Mouse (Mus musculus) retina, adult 2 months (tissue): ENCODE data around the gene Setd2.

Experiments used
- DNase-seq: peaks from one replicate; pipeline ENCODE4 v3.0.0-alpha.2; 2012; ENCODE audit warnings: low read depth, low spot score

Gene Setd2

DNA sequence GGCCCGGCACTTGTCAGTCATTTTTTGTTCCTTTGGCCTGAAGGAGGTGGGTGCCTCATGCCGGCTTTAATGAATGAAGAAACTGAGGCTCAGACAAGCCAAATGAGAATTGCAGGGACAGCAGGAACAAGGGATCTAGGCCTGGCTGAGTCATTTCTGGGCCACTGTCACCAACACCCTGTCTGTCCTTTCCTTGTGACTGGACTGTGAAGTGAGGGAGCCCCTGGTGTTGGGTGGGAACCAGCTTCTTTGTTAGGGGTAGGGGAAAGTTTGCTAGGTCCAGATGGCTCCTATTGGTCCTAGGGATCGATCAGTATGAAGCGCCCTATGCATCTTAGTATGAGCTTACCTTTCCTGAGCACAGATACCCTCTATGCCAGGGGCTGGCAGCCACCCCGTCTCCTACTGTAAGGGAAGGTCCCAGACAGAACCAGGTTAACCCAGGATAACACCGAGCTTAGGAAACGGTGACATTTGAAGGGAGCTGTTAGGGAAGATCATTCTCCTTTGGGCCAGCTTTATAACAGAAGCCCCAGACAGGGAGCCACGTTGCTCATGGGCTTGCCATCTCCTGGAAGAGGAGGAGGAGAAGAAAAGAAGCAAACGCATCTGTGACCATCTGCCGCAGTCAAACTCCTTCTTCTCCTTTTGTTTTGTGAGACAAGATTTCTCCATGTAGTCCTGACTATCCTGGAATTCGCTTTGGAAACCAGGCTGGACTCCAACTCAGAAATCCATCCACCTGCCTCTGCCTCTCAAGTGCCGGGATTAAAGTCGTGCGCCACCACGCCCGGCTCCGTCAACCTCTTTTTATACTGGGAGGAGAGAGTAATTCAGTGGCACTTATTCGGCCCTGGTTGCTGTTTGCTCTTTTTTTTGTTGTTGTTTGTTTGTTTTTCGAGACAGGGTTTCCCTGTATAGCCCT lies 122.6 kb downstream of the Setd2 start:
- no peak for DNase-seq

GRCm38 (mm10) chr9:110655651-110656007 lies 123.2 kb downstream of the Setd2 start:
- no peak for DNase-seq

DNA sequence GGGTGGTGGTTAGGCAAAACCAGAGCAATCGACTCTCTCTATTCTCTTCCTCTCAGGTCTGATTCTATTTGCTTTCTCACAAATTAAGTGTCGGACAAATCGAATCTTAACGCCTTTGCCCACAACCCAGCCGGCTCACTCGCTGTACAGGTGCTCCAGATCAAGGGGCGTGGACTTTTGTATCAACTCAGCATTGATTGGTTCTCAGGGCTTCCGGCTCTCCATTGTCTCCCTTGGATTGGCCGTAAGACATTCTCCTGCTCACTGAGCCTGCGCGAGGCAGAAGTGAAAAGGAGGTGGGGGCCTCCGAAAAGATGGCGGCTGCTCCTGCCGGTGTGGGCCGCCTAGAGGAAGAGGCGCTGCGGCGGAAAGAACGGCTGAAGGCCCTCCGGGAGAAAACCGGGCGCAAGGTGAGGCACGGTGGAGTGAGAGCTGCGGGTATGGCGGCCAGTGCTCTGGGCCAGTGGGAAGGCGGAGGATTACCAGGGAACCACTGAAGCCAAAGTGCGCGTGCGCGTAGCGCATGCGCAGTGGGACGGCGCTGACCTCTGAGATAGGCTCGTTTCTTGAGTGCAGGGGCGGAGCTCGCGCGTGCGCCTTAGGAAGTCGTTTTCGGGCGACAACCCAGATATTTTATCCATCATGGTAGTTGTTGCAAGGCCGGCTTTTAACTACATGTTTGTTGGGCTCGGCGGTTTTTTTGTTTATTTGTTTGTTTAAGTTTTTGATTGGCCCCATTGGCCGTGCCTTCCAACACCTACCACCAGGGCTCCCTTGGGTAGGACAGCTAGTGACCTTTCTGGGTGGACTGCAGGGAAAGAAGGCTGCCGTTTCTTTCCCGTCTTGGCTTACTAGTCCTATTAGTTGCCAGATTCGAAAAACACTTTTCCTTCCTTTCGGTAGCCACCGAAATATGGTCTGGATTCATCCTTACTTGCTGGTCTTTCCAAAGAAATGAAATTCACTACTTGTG lies 124.1 kb downstream of the Setd2 start, which contains the start of gene Ccdc12:
Ccdc12 (plus strand) TSS at position 255 of the 973 bp plus-strand sequence.
- DNase-seq, result peak; percentile 94

- no peak for DNase-seq
These were observed 125.2 kb downstream of the Setd2 start for GRCm38 (mm10) chr9:110657474-110658078.

DNA sequence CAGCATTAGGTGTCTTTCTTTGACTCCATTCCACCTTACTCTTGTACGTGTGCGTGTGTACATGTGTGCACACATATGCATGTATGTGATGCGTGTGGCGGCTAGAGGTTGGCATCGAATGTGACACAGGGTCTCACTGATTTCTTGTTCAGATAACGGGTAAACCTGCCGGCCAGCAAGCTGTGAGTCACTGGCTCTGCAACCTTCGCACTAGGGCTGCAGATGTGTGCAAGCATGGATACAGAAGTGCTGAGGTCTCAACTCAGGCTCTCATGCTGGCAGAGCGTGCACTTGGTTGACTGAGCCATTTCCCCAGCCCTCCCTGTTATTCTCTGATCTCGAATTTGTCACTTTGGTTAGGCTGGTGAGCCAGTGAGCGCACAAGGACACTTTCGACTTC lies 127.1 kb downstream of the Setd2 start:
- DNase-seq, result no peak

- DNase-seq, result no peak
These were observed 127.8 kb downstream of the Setd2 start for GRCm38 (mm10) chr9:110660208-110660607.

GRCm38 (mm10) chr9:110660856-110661612 lies 128.6 kb downstream of the Setd2 start:
- no peak for DNase-seq

DNA sequence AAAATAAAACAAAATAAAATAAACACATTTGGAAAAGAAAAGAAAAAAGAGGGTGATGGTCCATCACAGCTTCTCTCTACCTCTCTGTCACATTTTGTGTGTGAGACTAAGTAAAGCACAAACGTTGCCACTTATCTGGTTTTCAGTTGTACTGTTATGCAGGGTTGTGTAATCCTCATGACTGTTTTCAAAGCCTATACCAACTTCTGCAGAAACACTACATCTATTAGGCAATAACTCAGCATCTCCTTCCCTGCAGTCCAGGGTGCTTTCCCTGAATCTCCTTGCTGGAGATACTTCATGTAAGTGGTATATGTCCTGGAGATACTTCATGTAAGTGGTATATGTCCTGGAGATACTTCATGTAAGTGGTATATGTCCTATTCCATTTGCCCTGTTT lies 130.4 kb downstream of the Setd2 start:
- DNase-seq, result no peak

DNA sequence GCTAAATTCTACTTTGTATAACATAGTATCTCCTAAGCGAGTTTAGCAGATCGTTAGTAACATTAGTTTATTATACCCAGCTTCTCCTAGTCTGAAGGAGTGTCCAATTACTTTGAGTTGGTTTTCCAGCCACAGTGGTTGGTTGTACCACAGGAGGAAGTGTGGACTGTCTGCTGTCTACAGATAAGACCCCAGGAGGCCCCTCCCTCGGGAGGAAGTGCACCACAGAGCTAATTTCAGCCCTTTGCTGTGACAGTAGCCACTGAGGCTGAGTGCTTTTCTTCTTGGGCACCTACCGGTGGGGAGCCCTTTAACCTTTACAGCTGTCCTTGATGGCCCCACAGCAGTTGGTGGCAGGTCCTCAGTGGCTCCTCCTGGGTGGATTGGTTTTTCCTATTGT lies 133.5 kb downstream of the Setd2 start:
- no peak for DNase-seq

GRCm38 (mm10) chr9:110666374-110666773 lies 134.0 kb downstream of the Setd2 start:
- no peak for DNase-seq

- DNase-seq, result no peak
These were observed 134.9 kb downstream of the Setd2 start for GRCm38 (mm10) chr9:110667219-110667836.
